Mouse (Mus musculus) forebrain, embryonic 10.5 days (tissue): ENCODE results near the gene Cd47. TPM values are rescaled to one million over a fixed set of nuclear protein-coding genes. Genes with fewer than 3 reads are reported as not detected.

Source experiments
- DNase-seq: peaks from one replicate; pipeline ENCODE4 v3.0.0-alpha.2; 2017; ENCODE audit warnings: low spot score; ENCODE audit errors: extremely low spot score
- H3K27ac ChIP-seq: fragments of 300-500 bp; sonication (generic); 2 replicates; pipeline ENCODE4 v1.5.1; 2016; ENCODE audit warnings: mild to moderate bottlenecking
- H3K27me3 ChIP-seq: fragments of 300-500 bp; sonication (generic); 2 replicates; pipeline ENCODE4 v1.6.1; 2016; ENCODE audit warnings: mild to moderate bottlenecking; ENCODE audit not compliant: poor library complexity, severe bottlenecking
- H3K36me3 ChIP-seq: fragments of 300-500 bp; sonication (generic); replicated peaks from 2 replicates; pipeline ENCODE4 v1.6.1; 2016; ENCODE audit warnings: mild to moderate bottlenecking, moderate library complexity
- H3K4me1 ChIP-seq: fragments of 300-500 bp; sonication (generic); 2 replicates; pipeline ENCODE4 v1.6.1; 2016
- H3K4me3 ChIP-seq: fragments of 300-500 bp; sonication (generic); 2 replicates; pipeline ENCODE4 v1.5.1; 2016; ENCODE audit warnings: mild to moderate bottlenecking, moderate library complexity
- H3K9me3 ChIP-seq: fragments of 300-500 bp; sonication (generic); 2 replicates; pipeline ENCODE4 v1.6.1; 2016; ENCODE audit warnings: mild to moderate bottlenecking, moderate library complexity
- WGBS: fragments of 180-500 bp; shearing (Covaris S2); methylation state at CpG from one replicate; pipeline ENCODE4 v1.1.7; 2016; 5-methylcytosine and 5-hydroxymethylcytosine counted together
- polyA plus RNA-seq: library from polyadenylated mRNA; unstranded; fragments of >200 nt; fragmentation: Nextera tagmentation; extraction: Ambion mirVana; gene quantifications from 2 replicates; pipeline ENCODE4 v1.2.1, GENCODE M21; 2016

Gene Cd47
- polyA plus RNA-seq, 1 experiment from 2014 or later: 32.8 TPM

GRCm38 (mm10) chr16:49955952-49956351 is 155.6 kb downstream of the Cd47 start:
- Histone ChIP-seq H3K36me3 (no peaks in the 10 kb centered on the region), H3K9me3 (no peaks in the 10 kb centered on the region), H3K4me3 (no peak overlapping the region), H3K4me1 (peaks cover 5% of the 10 kb centered on the region; the same call in 1 of the 2 replicates), H3K27ac (no peak overlapping the region), H3K27me3 (no peaks in the 10 kb centered on the region)
- DNase-seq: no peak
- WGBS: 78% methylated on average over 2 of the region's 2 CpGs

DNA sequence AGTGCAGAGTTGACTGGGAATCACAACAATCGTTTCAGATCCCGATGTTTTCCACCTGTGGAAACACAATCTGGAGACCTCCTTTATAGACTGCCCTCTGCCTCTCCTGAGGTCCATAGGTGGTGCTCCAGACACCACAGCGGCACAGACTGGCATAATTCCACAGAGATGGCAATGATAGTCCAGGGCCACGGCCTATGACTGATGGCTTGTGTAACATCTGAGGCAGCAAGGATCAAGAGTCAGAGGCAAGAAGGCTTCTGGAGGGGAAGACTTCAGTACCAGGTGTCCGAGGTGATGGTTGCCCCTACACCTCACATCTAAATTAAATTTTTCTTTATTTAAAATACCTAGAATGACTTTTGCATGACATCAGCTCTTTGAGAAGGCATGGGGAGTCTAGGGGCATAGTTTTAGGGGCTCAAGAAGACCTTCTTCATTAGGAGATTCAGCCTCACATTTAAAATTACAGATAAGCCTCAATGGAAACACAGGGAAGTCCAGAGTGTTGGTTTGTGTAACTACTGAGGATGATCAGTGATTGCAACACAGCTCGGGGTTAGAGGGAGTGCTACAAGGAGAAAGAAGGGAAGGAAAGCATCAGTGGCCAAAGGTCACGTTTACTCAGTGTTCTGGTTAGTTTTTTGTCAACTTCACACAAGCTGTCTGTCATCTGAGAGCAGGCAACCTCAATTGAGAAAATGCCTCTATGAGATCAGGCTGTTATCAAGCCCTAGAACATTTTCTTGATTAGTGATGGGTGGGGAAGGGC is 156.4 kb downstream of the Cd47 start:
- Histone ChIP-seq H3K9me3 (no peaks in the 10 kb centered on the region), H3K36me3 (no peaks in the 10 kb centered on the region), H3K27ac (no peak overlapping the region), H3K4me1 (peaks cover 5% of the 10 kb centered on the region; the same call in 1 of the 2 replicates), H3K27me3 (no peaks in the 10 kb centered on the region), H3K4me3 (no peak overlapping the region)
- 82% methylated on average over 7 of the region's 7 CpGs for WGBS
- DNase-seq: no peak

DNA sequence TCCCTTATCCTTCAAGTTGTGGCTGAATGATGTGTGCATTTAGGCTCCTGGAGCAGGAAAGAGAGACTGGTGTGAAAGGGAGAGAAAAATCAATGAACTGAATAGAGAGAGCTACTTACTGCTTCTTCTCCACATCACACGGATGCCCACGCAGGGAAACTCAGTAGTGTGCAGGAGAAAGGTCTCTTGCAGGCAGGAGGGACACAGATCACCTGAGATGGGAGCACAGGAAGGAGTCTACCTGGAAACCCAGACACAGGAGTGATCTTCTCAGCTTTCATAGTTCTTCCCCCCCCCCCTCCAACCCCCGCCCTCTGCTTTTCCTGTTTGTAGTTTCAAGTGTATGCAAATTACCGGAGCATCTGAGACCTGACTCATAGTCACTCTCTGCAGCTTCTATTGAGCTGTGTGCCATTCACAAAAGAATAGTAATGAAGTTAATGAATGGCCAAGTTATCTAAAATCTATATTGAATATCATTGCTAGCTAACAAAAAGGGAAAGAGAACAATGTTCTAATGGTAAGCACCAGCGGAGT is 158.6 kb downstream of the Cd47 start:
- H3K9me3 ChIP-seq: no peaks in the 10 kb centered on the region
- no peak overlapping the region for H3K27ac ChIP-seq
- H3K4me1 ChIP-seq: no peaks in the 10 kb centered on the region
- no peaks in the 10 kb centered on the region for H3K36me3 ChIP-seq
- no peak overlapping the region for H3K4me3 ChIP-seq
- DNase-seq: no peak
- no peaks in the 10 kb centered on the region for H3K27me3 ChIP-seq
- 92% methylated on average over 5 of the region's 5 CpGs for WGBS

DNA sequence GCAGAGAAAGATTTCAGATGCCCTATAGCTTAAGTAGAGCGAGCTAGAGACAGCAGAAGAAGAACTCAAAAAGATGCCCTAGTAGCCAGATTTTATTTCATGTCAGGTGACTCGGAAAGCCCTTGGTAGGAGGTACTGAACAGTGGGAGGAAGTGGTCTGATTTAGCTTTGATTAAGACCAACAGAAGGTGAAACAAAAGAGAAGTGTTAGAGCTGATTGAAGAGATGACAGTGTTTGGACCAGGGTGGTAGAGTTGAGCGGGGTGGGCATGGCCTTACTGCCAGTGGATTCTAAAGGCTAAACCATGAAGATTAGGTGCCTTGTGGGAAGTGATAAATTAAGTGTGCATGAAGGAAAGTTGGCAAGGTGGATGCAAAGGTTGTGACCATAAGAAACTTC is 162.0 kb downstream of the Cd47 start:
- Histone ChIP-seq H3K27ac (no peak overlapping the region), H3K4me3 (no peak overlapping the region), H3K9me3 (no peaks in the 10 kb centered on the region), H3K36me3 (no peaks in the 10 kb centered on the region), H3K4me1 (no peaks in the 10 kb centered on the region), H3K27me3 (no peaks in the 10 kb centered on the region)
- DNase-seq: no peak
- WGBS: 89% methylated on average over 3 of the region's 3 CpGs

DNA sequence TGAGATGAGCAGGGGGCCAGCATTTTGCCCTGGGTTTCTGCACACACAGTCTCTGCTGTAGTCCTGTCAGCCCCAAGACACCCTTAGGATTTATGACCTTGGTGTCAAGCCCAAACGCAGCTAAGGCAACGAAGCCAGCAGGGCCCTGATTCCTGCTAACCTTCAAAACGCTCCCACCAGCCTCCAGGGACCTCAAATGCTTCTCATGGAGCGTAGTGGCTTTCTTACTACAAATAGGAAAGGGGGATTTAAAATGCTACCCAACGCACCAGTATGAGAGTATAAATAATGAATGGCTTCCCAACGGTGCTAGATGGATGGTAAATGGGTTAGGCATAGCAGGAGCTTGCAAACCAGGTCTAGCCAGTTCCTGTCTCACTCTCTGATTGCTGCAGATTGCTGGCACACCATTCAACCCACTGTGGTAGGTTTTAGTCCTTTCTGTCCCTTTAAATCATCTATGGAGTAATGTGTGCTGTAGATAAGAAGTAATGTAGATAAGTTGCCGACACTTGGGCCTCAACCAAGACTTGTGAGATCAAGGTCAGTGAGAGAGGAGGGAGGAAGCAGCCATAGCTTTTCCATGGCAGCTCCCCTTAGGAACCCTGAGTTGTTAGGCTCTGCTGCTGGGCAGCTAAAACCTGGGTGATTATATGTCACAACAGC is 164.1 kb downstream of the Cd47 start:
- H3K36me3 ChIP-seq: no peaks in the 10 kb centered on the region
- H3K4me3 ChIP-seq: no peak overlapping the region

More for the DNA sequence above, 164.1 kb downstream of the Cd47 start:
- H3K27me3 ChIP-seq: no peaks in the 10 kb centered on the region
- WGBS: 81% methylated on average over 7 of the region's 7 CpGs
- no peaks in the 10 kb centered on the region for H3K9me3 ChIP-seq
- DNase-seq: no peak
- no peak overlapping the region for H3K27ac ChIP-seq
- H3K4me1 ChIP-seq: peaks cover 4% of the 10 kb centered on the region; the same call in 1 of the 2 replicates

Other genes starting within 250 kb of the Cd47 start
- gene Ift57, start 101.3 kb upstream of the Cd47 start, polyA plus RNA-seq: 23.7 and 25.0 TPM in 2 replicates